Mouse (Mus musculus): Measurements from ENCODE around the gene Pdpn. TPM values are rescaled to one million over a fixed set of nuclear protein-coding genes. Genes with fewer than 3 reads are reported as not detected.

Gene Pdpn
- total and polyA plus RNA-seq, 2 experiments: 0.17 TPM; not detected in 1

DNA sequence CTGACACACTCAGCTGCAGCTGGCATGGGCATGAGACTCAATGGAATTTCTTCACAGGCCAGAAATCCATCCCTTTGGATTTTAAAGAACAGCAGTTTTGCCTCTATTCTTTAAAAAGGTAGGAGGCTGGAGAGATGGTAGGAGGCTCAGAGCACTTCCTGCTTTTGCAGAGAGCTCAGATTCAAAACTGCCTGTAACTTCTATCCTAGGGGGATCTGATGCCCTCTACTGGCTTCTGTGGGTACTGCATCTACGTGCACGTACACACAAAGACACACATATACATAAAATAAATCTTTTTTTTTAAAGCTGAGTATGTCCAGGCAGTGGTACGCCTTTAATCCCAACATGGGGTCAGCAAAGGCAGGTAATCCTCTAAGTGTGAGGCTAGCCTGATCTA is 19.2 kb downstream of the Pdpn start:
- Histone ChIP-seq H3K79me2 (ENCODE audit: control insufficient read depth, insufficient read depth, low read length) (no peaks in the 10 kb centered on the region), H3K27me3 (ENCODE audit: control insufficient read depth, insufficient read depth, low read length) (no peaks in the 10 kb centered on the region), H3K9ac (ENCODE audit: low read depth, low read length) (no peak overlapping the region), H3K4me3 (ENCODE audit: insufficient read depth, low read depth, low read length) (no peak overlapping the region), H3K36me3 (ENCODE audit: control insufficient read depth, insufficient read depth, low read length) (no peaks in the 10 kb centered on the region), H3K4me1 (ENCODE audit: control insufficient read depth, insufficient read depth, low read length) (no peaks in the 10 kb centered on the region), H3K27ac (replicated peaks; ENCODE audit: insufficient read depth, low read depth, low read length) (no peak overlapping the region)
- 84% methylated on average over 3 of the region's 3 CpGs for WGBS
- no peak for DNase-seq (ENCODE audit: extremely low read depth, low read depth, low spot score)
- TF ChIP-seq CTCF (IDR thresholded peaks at IDR 0.05; ENCODE audit: low read depth, low read length) (no peak), POLR2A (IDR thresholded peaks at IDR 0.05; ENCODE audit: extremely low read depth, insufficient read depth, low read length) (no peak)

GRCm38 (mm10) chr4:143279661-143280060 is 19.7 kb downstream of the Pdpn start:
- no peak for DNase-seq (ENCODE audit: extremely low read depth, low read depth, low spot score)
- Histone ChIP-seq H3K4me1 (ENCODE audit: control insufficient read depth, insufficient read depth, low read length) (no peaks in the 10 kb centered on the region), H3K36me3 (ENCODE audit: control insufficient read depth, insufficient read depth, low read length) (no peaks in the 10 kb centered on the region), H3K27me3 (ENCODE audit: control insufficient read depth, insufficient read depth, low read length) (no peaks in the 10 kb centered on the region), H3K79me2 (ENCODE audit: control insufficient read depth, insufficient read depth, low read length) (no peaks in the 10 kb centered on the region), H3K27ac (replicated peaks; ENCODE audit: insufficient read depth, low read depth, low read length) (no peak overlapping the region), H3K9ac (ENCODE audit: low read depth, low read length) (no peak overlapping the region), H3K4me3 (ENCODE audit: insufficient read depth, low read depth, low read length) (no peak overlapping the region)
- 78% methylated on average over 12 of the region's 12 CpGs for WGBS
- no peak for TF ChIP-seq POLR2A (IDR thresholded peaks at IDR 0.05; ENCODE audit: extremely low read depth, insufficient read depth, low read length)
- TF ChIP-seq CTCF (IDR thresholded peaks at IDR 0.05; ENCODE audit: low read depth, low read length): no peak

GRCm38 (mm10) chr4:143279016-143279415 is 20.3 kb downstream of the Pdpn start:
- Histone ChIP-seq H3K27ac (replicated peaks; ENCODE audit: insufficient read depth, low read depth, low read length) (no peak overlapping the region), H3K4me3 (ENCODE audit: insufficient read depth, low read depth, low read length) (no peak overlapping the region), H3K4me1 (ENCODE audit: control insufficient read depth, insufficient read depth, low read length) (no peaks in the 10 kb centered on the region), H3K27me3 (ENCODE audit: control insufficient read depth, insufficient read depth, low read length) (no peaks in the 10 kb centered on the region), H3K79me2 (ENCODE audit: control insufficient read depth, insufficient read depth, low read length) (no peaks in the 10 kb centered on the region), H3K36me3 (ENCODE audit: control insufficient read depth, insufficient read depth, low read length) (no peaks in the 10 kb centered on the region), H3K9ac (ENCODE audit: low read depth, low read length) (no peak overlapping the region)
- no peak for TF ChIP-seq CTCF (IDR thresholded peaks at IDR 0.05; ENCODE audit: low read depth, low read length)
- TF ChIP-seq POLR2A (IDR thresholded peaks at IDR 0.05; ENCODE audit: extremely low read depth, insufficient read depth, low read length): no peak
- DNase-seq (ENCODE audit: extremely low read depth, low read depth, low spot score): no peak
- 94% methylated on average over 5 of the region's 5 CpGs for whole genome bisulfite sequencing

DNA sequence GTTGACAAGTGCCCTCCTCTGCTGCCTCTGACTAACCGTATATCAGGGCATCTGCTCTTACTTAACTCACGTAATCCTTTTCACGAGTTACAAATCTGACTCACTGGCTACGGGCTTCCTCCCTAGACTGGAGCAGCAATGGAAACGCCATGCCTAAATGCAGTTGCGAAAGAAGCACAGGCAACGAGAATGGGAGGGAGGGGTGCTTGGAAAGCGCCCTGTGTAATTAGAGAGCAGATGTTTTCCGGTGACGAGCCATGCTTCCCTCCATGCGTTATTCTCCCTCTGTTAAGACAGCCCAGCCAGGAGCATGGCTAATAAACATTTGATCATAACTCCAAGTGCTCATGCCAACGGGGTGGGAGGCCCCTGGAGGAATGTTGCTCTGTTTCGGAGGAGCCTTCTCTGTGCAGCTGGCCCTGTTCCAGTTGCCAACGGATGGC is 20.9 kb downstream of the Pdpn start:
- no peak for TF ChIP-seq CTCF (IDR thresholded peaks at IDR 0.05; ENCODE audit: low read depth, low read length)
- TF ChIP-seq POLR2A (IDR thresholded peaks at IDR 0.05; ENCODE audit: extremely low read depth, insufficient read depth, low read length): no peak
- H3K4me3 ChIP-seq (ENCODE audit: insufficient read depth, low read depth, low read length): no peak overlapping the region
- 58% methylated on average over 14 of the region's 14 CpGs for WGBS
- H3K9ac ChIP-seq (ENCODE audit: low read depth, low read length): no peak overlapping the region
- H3K27me3 ChIP-seq (ENCODE audit: control insufficient read depth, insufficient read depth, low read length): no peaks in the 10 kb centered on the region
- no peak overlapping the region for H3K27ac ChIP-seq (replicated peaks; ENCODE audit: insufficient read depth, low read depth, low read length)
- H3K36me3 ChIP-seq (ENCODE audit: control insufficient read depth, insufficient read depth, low read length): no peaks in the 10 kb centered on the region
- H3K4me1 ChIP-seq (ENCODE audit: control insufficient read depth, insufficient read depth, low read length): no peaks in the 10 kb centered on the region
- no peaks in the 10 kb centered on the region for H3K79me2 ChIP-seq (ENCODE audit: control insufficient read depth, insufficient read depth, low read length)
- no peak for DNase-seq (ENCODE audit: extremely low read depth, low read depth, low spot score)

- Histone ChIP-seq H3K36me3 (ENCODE audit: control insufficient read depth, insufficient read depth, low read length) (no peaks in the 10 kb centered on the region), H3K27ac (replicated peaks; ENCODE audit: insufficient read depth, low read depth, low read length) (no peak overlapping the region), H3K9ac (ENCODE audit: low read depth, low read length) (no peak overlapping the region), H3K4me3 (ENCODE audit: insufficient read depth, low read depth, low read length) (no peak overlapping the region), H3K79me2 (ENCODE audit: control insufficient read depth, insufficient read depth, low read length) (no peaks in the 10 kb centered on the region), H3K4me1 (ENCODE audit: control insufficient read depth, insufficient read depth, low read length) (no peaks in the 10 kb centered on the region), H3K27me3 (ENCODE audit: control insufficient read depth, insufficient read depth, low read length) (no peaks in the 10 kb centered on the region)
- TF ChIP-seq POLR2A (IDR thresholded peaks at IDR 0.05; ENCODE audit: extremely low read depth, insufficient read depth, low read length) (no peak), CTCF (IDR thresholded peaks at IDR 0.05; ENCODE audit: low read depth, low read length) (no peak)
- DNase-seq (ENCODE audit: extremely low read depth, low read depth, low spot score): no peak
- WGBS: 97% methylated on average over 6 of the region's 6 CpGs
These were observed 22.0 kb downstream of the Pdpn start for GRCm38 (mm10) chr4:143277319-143277718.

DNA sequence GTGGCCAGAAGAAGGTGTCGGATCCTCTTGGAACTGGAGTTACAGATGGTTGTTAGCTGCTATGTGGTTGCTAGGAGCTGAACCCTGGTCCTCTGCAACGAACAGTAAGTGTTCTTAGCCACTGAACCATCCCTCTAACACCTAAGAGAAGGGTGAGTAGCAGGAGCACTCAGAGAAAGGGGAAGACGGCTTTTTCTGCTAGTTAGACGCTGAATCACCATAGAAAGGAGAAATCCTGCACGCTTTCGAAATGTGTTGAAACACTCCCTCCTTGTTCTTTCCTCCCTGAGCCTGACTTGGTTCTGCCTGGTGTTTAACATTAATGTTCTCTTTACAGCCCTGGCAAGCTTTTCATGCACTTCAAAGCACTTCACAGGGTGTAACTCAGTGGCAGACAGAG is 27.8 kb downstream of the Pdpn start:
- Histone ChIP-seq H3K4me3 (ENCODE audit: insufficient read depth, low read depth, low read length) (no peak overlapping the region), H3K4me1 (ENCODE audit: control insufficient read depth, insufficient read depth, low read length) (no peaks in the 10 kb centered on the region), H3K36me3 (ENCODE audit: control insufficient read depth, insufficient read depth, low read length) (no peaks in the 10 kb centered on the region), H3K9ac (ENCODE audit: low read depth, low read length) (no peak overlapping the region), H3K27ac (replicated peaks; ENCODE audit: insufficient read depth, low read depth, low read length) (no peak overlapping the region), H3K27me3 (ENCODE audit: control insufficient read depth, insufficient read depth, low read length) (no peaks in the 10 kb centered on the region), H3K79me2 (ENCODE audit: control insufficient read depth, insufficient read depth, low read length) (no peaks in the 10 kb centered on the region)
- DNase-seq (ENCODE audit: extremely low read depth, low read depth, low spot score): no peak
- WGBS: 79% methylated on average over 6 of the region's 6 CpGs
- no peak for TF ChIP-seq CTCF (IDR thresholded peaks at IDR 0.05; ENCODE audit: low read depth, low read length)
- TF ChIP-seq POLR2A (IDR thresholded peaks at IDR 0.05; ENCODE audit: extremely low read depth, insufficient read depth, low read length): no peak

Data from liver, adult 2 months (tissue).